Mouse (Mus musculus) myocyte (in vitro differentiated cells): ENCODE measurements at regions not wholly inside any gene's neighbourhood (a gene's known extent, or its start where the extent isn't known, plus 50 kb on each side); places are given as distances from the start of the nearest gene placed in this dataset.

Source experiments
- H3K27me3 ChIP-seq: one replicate; pipeline ENCODE4 v1.6.1; 2011; ENCODE audit not compliant: control insufficient read depth, insufficient read depth, insufficient read length
- H3K36me3 ChIP-seq: one replicate; pipeline ENCODE4 v1.6.1; 2011; ENCODE audit not compliant: control insufficient read depth, insufficient read depth
- H3K4me2 ChIP-seq: one replicate; pipeline ENCODE4 v1.6.1; 2011; ENCODE audit warnings: low read depth, control low read depth
- H3K4me3 ChIP-seq: one replicate; pipeline ENCODE4 v1.5.1; 2011; ENCODE audit warnings: mild to moderate bottlenecking, control low read depth, moderate library complexity
- H3K79me2 ChIP-seq: one replicate; pipeline ENCODE4 v1.6.1; 2011; ENCODE audit not compliant: control insufficient read depth, insufficient read depth
- H3ac ChIP-seq: one replicate; pipeline ENCODE4 v1.6.1; 2011; ENCODE audit not compliant: control insufficient read depth, insufficient read length
- CEBPB ChIP-seq: IDR thresholded peaks from 2 replicates; pipeline ENCODE4 v1.6.1; 2011; ENCODE audit warnings: mild to moderate bottlenecking, moderate library complexity; ENCODE audit not compliant: poor library complexity, insufficient read depth, severe bottlenecking
- E2F4 ChIP-seq: IDR thresholded peaks from one replicate; pipeline ENCODE4 v1.6.1; 2011; ENCODE audit warnings: mild to moderate bottlenecking, control low read depth, moderate library complexity; ENCODE audit not compliant: insufficient read depth
- MAX ChIP-seq: IDR thresholded peaks from one replicate; pipeline ENCODE4 v1.6.1; 2011; ENCODE audit warnings: low read depth, mild to moderate bottlenecking, control low read depth
- MYOD1 ChIP-seq, 3 experiments: IDR thresholded peaks; one replicate each; pipeline ENCODE4 v1.6.1; 2011; ENCODE audit warnings: control low read depth in 2 of 3, low read depth in 2 of 3, mild to moderate bottlenecking in 2 of 3, moderate library complexity in 1 of 3; ENCODE audit not compliant: insufficient read length in 2 of 3, control insufficient read depth in 1 of 3
- MYOG ChIP-seq, 3 experiments: IDR thresholded peaks; one replicate each; pipeline ENCODE4 v1.6.1; 2011; ENCODE audit warnings: control low read depth in 2 of 3, low read depth in 2 of 3, mild to moderate bottlenecking in 2 of 3; ENCODE audit not compliant: insufficient read length in 2 of 3, control insufficient read depth in 1 of 3, insufficient read depth in 1 of 3
- POLR2A ChIP-seq: IDR thresholded peaks from one replicate; pipeline ENCODE4 v1.6.1; 2011; ENCODE audit warnings: low read depth, mild to moderate bottlenecking, control low read depth, moderate library complexity; ENCODE audit not compliant: insufficient read length
- POLR2AphosphoS2 ChIP-seq: IDR thresholded peaks from one replicate; pipeline ENCODE4 v1.6.1; 2011; ENCODE audit warnings: low read depth, control low read depth; ENCODE audit not compliant: insufficient read length
- REST ChIP-seq: IDR thresholded peaks from one replicate; pipeline ENCODE4 v1.6.1; 2011; ENCODE audit warnings: mild to moderate bottlenecking, control low read depth, moderate library complexity; ENCODE audit not compliant: insufficient read depth, insufficient read length
- SRF ChIP-seq: IDR thresholded peaks from one replicate; pipeline ENCODE4 v1.6.1; 2011; ENCODE audit warnings: low read depth; ENCODE audit not compliant: control insufficient read depth, insufficient read length
- TCF12 ChIP-seq: IDR thresholded peaks from one replicate; pipeline ENCODE4 v1.6.1; 2011; ENCODE audit warnings: mild to moderate bottlenecking, control low read depth; ENCODE audit not compliant: poor library complexity, insufficient read depth, severe bottlenecking
- TCF3 ChIP-seq: IDR thresholded peaks from one replicate; pipeline ENCODE4 v1.6.1; 2011; ENCODE audit warnings: low read depth, control low read depth; ENCODE audit not compliant: insufficient read length
- USF1 ChIP-seq: IDR thresholded peaks from one replicate; pipeline ENCODE4 v1.6.1; 2011; ENCODE audit warnings: low read depth, mild to moderate bottlenecking, control low read depth, moderate library complexity

DNA sequence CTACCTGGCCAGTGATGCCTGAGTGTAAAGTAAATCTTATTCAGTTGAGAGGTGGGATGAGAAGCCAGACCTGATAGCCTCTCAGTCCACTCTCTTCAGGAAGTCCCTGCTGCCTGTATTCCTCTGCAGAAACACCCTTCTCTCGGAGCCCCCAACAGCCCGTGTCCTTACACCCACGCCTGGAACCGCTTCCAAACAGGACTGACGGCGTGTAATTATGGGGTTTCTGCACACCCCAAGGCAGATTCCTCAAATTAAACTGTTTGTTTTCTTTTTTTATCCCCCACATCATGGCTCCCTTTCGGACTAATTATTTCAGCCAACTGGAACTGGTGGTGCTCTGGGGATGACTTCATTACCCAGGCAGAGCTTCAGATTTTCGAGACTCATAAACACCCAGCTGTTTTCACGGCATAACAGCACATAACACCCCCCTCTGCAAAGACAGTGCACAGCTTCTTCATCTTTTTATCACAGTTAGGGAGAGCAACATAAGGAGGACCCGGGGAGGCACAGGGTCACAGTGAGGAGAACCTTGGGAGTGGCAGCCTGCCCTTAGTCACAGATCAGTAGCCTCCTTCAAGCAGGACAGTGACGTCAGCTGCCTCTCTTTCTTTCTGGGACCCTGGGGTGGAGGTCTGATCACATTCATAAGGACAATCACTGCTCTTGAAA, 117.1 kb downstream of the Dll1 start:
- no peaks in the 10 kb centered on the region for H3K79me2 ChIP-seq
- H3K4me3 ChIP-seq = no peak overlapping the region
- H3ac ChIP-seq = no peak overlapping the region
- H3K4me2 ChIP-seq = peak overlapping the region; percentile 47
- no peak for TF ChIP-seq USF1
- no peak for TF ChIP-seq MYOG (IDR thresholded peaks at IDR 0.05; ENCODE audit: control insufficient read depth in 1 of 3, insufficient read depth in 1 of 3, insufficient read length in 2 of 3, low read depth in 2 of 3)
- TF ChIP-seq MYOD1 (IDR thresholded peaks at IDR 0.05; ENCODE audit: control insufficient read depth in 1 of 3, insufficient read length in 2 of 3, low read depth in 2 of 3) = no peak
- TF ChIP-seq CEBPB = no peak
- no peak for TF ChIP-seq SRF
- TF ChIP-seq TCF12 = no peak
- TF ChIP-seq POLR2A = no peak
- TF ChIP-seq TCF3 = no peak
- TF ChIP-seq POLR2AphosphoS2 = no peak
- TF ChIP-seq E2F4 = no peak
- no peak for TF ChIP-seq REST
- H3K27me3 ChIP-seq = no peaks in the 10 kb centered on the region
- H3K36me3 ChIP-seq = no peaks in the 10 kb centered on the region

DNA sequence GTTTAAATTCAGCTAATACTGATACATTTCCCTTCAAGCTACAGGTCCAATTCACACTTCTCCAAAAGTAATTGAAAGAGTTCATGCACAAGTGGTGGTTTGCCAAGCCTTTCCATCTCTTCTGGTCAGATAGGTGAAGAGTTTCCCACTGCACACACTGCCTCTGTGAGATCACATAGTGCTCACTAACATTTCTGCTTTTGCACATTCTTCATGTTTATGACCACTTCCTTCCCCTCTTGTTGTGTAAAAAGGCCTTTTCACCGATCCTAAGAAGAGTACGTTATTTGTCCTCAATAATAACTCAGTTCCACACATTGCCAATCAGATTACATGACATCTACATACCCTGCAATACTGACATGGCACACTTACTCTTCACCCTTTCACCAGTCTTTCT, 120.8 kb downstream of the Dll1 start:
- Histone ChIP-seq H3K4me3 (no peak overlapping the region), H3K36me3 (no peaks in the 10 kb centered on the region), H3K27me3 (no peaks in the 10 kb centered on the region), H3K79me2 (no peaks in the 10 kb centered on the region), H3ac (no peak overlapping the region), H3K4me2 (no peak overlapping the region)
- TF ChIP-seq POLR2AphosphoS2 (no peak), SRF (no peak), POLR2A (no peak)

DNA sequence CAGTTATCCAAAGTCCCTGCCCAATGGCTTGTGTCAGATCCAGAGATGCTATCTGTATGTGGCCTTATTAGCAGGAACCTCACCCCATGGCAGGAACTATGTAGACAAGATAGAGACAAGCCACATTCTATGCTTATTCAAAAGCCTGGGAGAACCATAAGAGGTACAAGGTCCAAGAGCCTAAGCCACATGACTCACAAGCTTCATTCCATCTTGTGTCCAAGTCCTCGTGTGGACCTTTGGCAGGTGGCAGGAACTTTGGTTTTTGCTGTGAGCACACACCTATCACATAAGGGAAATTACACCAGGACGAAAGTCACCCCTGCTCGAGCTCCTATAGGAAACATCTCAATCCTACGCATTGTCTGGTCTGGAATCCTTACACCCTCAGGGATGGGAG, 122.9 kb downstream of the Dll1 start:
- Histone ChIP-seq H3K4me2 (no peak overlapping the region), H3K27me3 (no peaks in the 10 kb centered on the region), H3K4me3 (no peak overlapping the region), H3ac (no peak overlapping the region), H3K36me3 (no peaks in the 10 kb centered on the region), H3K79me2 (no peaks in the 10 kb centered on the region)
- TF ChIP-seq MYOG (IDR thresholded peaks at IDR 0.05; ENCODE audit: control insufficient read depth in 1 of 3, insufficient read depth in 1 of 3, insufficient read length in 2 of 3, low read depth in 2 of 3) = no peak
- TF ChIP-seq REST = no peak
- TF ChIP-seq CEBPB = no peak
- TF ChIP-seq USF1 = no peak
- no peak for TF ChIP-seq E2F4
- no peak for TF ChIP-seq MAX
- TF ChIP-seq SRF = no peak
- no peak for TF ChIP-seq POLR2A
- no peak for TF ChIP-seq TCF12
- TF ChIP-seq POLR2AphosphoS2 = no peak
- TF ChIP-seq TCF3 = no peak
- TF ChIP-seq MYOD1 (IDR thresholded peaks at IDR 0.05; ENCODE audit: control insufficient read depth in 1 of 3, insufficient read length in 2 of 3, low read depth in 2 of 3) = no peak

DNA sequence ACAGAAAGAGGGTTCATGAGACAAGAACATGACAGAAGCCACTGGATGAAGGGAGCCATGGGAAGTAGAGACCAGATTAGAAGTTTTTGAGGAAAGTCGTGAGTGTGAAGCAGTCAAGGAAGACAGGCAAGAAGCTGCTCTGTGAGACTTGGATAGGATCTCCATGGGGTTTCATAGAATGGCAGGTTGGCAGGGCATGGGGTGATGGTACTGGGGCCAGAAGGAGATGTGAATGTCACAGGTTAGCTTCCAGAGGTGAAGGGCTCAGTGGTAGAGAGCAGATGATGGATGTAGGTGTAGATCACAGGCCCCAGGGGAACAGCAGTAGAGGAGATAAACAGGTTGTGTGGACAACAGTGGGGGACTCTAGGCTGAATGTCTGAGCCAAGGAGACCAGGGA, 123.4 kb downstream of the Dll1 start:
- TF ChIP-seq MYOG (IDR thresholded peaks at IDR 0.05; ENCODE audit: control insufficient read depth in 1 of 3, insufficient read depth in 1 of 3, insufficient read length in 2 of 3, low read depth in 2 of 3) (no peak), MYOD1 (IDR thresholded peaks at IDR 0.05; ENCODE audit: control insufficient read depth in 1 of 3, insufficient read length in 2 of 3, low read depth in 2 of 3) (no peak), TCF3 (no peak), POLR2AphosphoS2 (no peak), E2F4 (no peak), TCF12 (no peak), CEBPB (no peak), POLR2A (no peak)
- Histone ChIP-seq H3K27me3 (no peaks in the 10 kb centered on the region), H3K79me2 (no peaks in the 10 kb centered on the region), H3K4me2 (no peak overlapping the region), H3K36me3 (no peaks in the 10 kb centered on the region), H3K4me3 (no peak overlapping the region), H3ac (no peak overlapping the region)

DNA sequence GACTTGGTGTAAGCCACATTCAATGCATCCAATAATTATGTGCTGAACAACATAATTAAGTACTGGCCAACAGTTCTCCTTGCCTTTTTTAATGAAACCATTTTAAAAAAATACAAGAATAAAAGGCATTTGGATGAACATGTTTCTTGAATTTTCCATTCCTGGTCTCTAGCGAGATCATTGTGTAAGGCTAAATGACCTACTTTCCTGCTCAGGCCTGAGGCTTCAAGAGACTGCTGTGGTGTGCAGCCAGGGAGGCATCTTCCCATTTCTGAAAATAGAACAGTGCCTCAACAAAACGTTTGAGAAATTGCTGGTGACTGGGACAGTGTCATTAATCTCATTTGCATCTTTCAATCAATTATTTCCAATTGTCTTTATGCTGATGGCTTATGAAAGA, 124.5 kb downstream of the Dll1 start:
- H3K36me3 ChIP-seq = no peaks in the 10 kb centered on the region
- no peaks in the 10 kb centered on the region for H3K79me2 ChIP-seq
- TF ChIP-seq TCF12 = no peak
- no peak for TF ChIP-seq MYOG (IDR thresholded peaks at IDR 0.05; ENCODE audit: control insufficient read depth in 1 of 3, insufficient read depth in 1 of 3, insufficient read length in 2 of 3, low read depth in 2 of 3)
- TF ChIP-seq E2F4 = no peak
- no peak for TF ChIP-seq POLR2A
- no peak for TF ChIP-seq SRF
- TF ChIP-seq REST = no peak
- no peak for TF ChIP-seq TCF3
- H3K4me3 ChIP-seq = no peak overlapping the region
- no peak overlapping the region for H3K4me2 ChIP-seq
- no peak overlapping the region for H3ac ChIP-seq
- no peaks in the 10 kb centered on the region for H3K27me3 ChIP-seq
